15 mouse cellular contexts compared by ENCODE assay signal in the genomic region with DNA sequence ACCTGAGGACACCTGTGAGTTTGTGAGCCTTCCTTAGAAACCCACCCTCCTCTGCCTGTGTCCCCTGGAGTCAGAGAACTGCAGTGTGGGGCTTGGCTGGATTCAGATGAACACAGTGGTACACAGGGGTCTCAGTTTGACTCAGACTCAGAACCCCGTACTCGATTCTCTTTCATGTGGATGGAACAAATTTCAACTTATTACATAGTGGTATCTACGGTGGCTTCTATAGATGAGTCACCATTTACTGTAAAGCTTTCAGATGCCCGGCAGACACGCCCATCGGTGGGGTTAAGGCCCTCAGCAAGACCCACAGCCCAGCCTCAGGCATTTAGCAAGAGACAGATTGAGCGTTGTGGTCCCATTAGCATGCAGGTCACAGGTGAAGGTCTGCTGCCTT.
"Had no signal": no experiment of that assay in that cellular context is flagged by ENCODE, and none has a peak within 500 bp of the region (broad histone marks: within the 10 kb centered on the region; RNA-seq: fewer than 3 reads in every experiment).

No protein-coding gene starts in this region.

- H3K4me2 ChIP-seq: kidney, embryonic 15.5 days; limb, embryonic 13.5 days; liver, embryonic 13.5 days; midbrain, embryonic 12.5 days had no signal

- H3K36me3 ChIP-seq: liver, embryonic 13.5 days had no signal

- H3K9me3 ChIP-seq: kidney, embryonic 15.5 days; limb, embryonic 10.5 days; liver, embryonic 13.5 days; midbrain, embryonic 12.5 days had no signal

- H3K4me3 ChIP-seq: kidney, embryonic 15.5 days; limb, embryonic 10.5 days; limb, embryonic 13.5 days; liver, embryonic 13.5 days; midbrain, embryonic 12.5 days had no signal

- H3K9ac ChIP-seq: kidney, embryonic 15.5 days; limb, embryonic 13.5 days; liver, embryonic 13.5 days; midbrain, embryonic 12.5 days had no signal

- H3K27me3 ChIP-seq: kidney, embryonic 15.5 days; limb, embryonic 13.5 days; liver, embryonic 13.5 days; midbrain, embryonic 12.5 days had no signal

- H3K27ac ChIP-seq: kidney, embryonic 15.5 days; limb, embryonic 10.5 days; limb, embryonic 13.5 days; liver, embryonic 13.5 days had no signal

- DNase-seq: kidney, adult 8-10 months; kidney, postnatal 10 days; kidney, postnatal 36 days; liver; liver, embryonic 13.5 days; lung, adult 2 months; lung, postnatal 14 days; lung, postnatal 4 days; thymus, adult 18-20 months; thymus, postnatal 14 days; thymus, postnatal 4 days had no signal
